Mouse (Mus musculus) common myeloid progenitor, adult 5-6 weeks (primary cell): Measurements from ENCODE around the gene Tmtc4. TPM values are rescaled to one million over a fixed set of nuclear protein-coding genes. Genes with fewer than 3 reads are reported as not detected.

Experiments
- ATAC-seq: replicated peaks from 2 replicates; pipeline ENCODE4 v1.8.0; 2016; ENCODE audit warnings: low read depth, mild to moderate bottlenecking, moderate TSS enrichment, inconsistent platforms; ENCODE audit not compliant: poor library complexity, severe bottlenecking
- total RNA-seq: library from RNA; stranded (forward); fragments of 200-1000, 187-1606 nt; gene quantifications from 2 replicates; pipeline ENCODE4 v1.2.3, GENCODE M21; 2017

The Tmtc4 gene
- total RNA-seq = 4.4 and 13.6 TPM in 2 replicates

GRCm38 (mm10) chr14:122983226-122984215, at the start of gene Tmtc4:
Gene Tmtc4 (minus strand): TSS chr14:122984035.
- peak; percentile 94 for ATAC-seq

DNA sequence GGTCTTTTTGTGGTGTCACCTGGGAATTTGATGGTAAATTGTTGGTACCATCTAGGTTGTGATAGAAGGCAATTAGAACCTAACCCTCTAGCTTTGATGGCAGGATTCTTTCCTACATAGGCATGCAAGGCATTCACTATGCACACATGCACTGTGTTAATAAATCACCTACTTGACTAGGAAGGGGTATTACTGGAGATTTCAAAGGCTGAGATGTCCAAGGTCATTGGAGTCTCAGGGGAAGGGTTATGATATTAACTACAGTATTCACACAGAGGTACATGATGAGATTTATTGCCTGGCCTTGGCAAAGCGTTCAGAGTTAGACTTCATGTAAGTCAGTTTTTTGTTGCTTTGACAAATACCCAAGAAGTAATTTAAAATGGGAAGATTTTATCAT, 48.6 kb upstream of the Tmtc4 start:
- ATAC-seq = no peak

- ATAC-seq = no peak
These were observed 44.0 kb upstream of the Tmtc4 start for GRCm38 (mm10) chr14:123027876-123028275.

- ATAC-seq = no peak
These were observed 39.1 kb upstream of the Tmtc4 start for GRCm38 (mm10) chr14:123022981-123023380.

GRCm38 (mm10) chr14:123016310-123016709, 32.5 kb upstream of the Tmtc4 start:
- ATAC-seq = no peak

DNA sequence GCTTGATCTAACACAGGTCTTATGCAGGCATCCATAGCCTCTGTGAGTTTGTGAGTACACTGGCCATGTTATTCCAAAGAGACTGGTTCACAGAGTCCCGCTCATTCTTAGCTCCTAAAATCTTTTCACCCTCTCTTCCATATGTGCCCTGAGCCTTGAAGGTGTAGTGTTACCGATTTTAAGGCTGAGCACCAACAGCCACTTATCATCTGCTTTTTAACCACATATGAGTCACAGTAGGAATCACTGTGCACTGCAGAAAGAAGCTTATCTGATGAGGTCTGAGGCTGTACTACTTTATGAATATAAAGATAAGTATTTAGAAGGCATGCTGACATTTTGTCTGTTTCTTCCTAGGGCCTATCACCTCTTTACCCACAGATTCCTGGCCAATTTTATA, 31.9 kb upstream of the Tmtc4 start:
- ATAC-seq = no peak

DNA sequence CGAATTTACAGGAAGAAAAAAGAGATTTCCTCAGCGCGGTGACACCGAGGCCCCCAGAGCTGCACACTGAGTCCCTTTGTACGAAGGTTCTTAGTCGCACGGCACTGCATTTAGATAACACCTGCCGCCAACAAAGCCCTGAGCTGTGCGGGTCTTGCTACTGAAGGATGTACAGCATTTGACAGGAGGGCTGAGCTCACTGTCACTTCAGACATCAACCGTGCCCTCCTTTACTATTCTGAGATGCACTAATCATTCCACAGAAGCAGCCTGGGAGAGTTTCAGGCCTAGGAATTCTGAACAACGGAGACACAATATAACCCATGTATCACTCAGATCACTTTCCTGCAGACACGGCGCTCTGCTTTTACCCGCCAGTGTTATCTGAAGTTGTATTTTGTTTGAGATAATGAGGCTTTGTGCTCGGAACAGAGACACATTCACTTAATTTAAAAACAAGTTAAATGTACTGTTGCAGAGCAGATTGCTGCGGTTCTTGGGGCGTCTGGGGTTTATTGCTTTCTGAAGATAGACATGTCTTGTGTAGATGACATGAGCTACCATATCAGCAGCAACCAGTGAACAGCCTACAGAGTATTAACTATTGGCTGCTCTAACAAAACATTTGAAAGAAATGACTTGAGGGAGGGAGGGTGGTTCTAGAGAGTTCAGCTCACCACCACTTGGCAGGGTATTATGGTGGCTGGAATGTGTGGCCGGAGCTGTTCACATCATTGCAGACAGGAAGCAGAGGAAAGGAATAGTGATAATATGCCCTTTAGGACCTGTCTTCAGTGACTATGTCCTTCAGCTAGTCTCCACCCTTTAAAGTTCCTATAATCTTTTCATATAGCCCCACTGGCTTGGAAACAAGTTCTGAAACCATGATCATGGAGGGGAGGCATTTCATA, 25.5 kb upstream of the Tmtc4 start:
- ATAC-seq = no peak

DNA sequence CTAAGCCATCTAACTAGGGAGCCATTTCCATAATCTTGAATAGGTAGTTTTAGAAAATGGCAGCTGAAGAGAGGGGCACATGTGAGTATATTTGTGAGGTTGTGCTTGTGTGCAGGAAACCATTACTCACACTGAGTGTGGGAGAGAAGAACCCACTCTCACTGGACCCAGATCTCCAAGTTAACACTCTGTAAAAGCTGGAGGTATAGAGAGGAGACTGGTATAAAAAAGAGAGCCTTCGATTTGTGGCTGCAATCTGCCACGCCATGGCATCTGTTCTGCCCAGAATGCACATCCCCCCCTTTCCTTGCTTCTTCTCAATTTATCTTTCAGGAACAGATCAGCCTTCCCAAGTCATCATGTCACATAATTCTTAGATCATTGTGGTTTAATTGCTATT, 24.8 kb upstream of the Tmtc4 start:
- ATAC-seq = no peak

GRCm38 (mm10) chr14:123003715-123004114, 19.9 kb upstream of the Tmtc4 start:
- ATAC-seq = no peak

- ATAC-seq = no peak
These were observed 17.6 kb upstream of the Tmtc4 start for GRCm38 (mm10) chr14:123001391-123001790.

GRCm38 (mm10) chr14:122997465-122997864, 13.6 kb upstream of the Tmtc4 start:
- no peak for ATAC-seq

DNA sequence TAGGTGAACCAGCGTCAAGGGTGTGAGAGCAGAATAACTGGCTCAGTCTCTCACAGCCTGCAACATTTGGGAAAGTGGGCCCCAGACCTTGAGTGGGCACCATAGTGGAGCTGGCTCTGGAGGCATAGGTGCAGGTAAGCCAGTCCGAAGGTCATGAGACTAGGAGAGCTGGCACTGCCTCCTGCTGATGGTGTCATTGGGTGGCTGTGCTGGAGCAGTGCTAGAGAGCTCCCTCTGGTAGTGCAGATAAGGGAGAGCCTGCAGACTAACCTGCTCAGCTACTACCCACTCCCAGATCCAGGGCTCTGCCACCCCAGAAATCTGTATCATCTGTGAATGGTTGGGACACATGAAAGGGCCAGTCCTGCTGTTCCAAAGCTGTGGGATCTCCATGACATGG, 10.1 kb upstream of the Tmtc4 start:
- ATAC-seq = no peak

- ATAC-seq = no peak
These were observed 9.1 kb upstream of the Tmtc4 start for GRCm38 (mm10) chr14:122992937-122993336.

- ATAC-seq = no peak
These were observed 6.8 kb upstream of the Tmtc4 start for GRCm38 (mm10) chr14:122990521-122991052.

- peak; percentile 8; the same call in 1 of the 2 replicates for ATAC-seq
These were observed 2.6 kb upstream of the Tmtc4 start for GRCm38 (mm10) chr14:122986404-122986803.

- ATAC-seq = peak; percentile 30
These were observed 1.1 kb downstream of the Tmtc4 start for GRCm38 (mm10) chr14:122982571-122983225.

GRCm38 (mm10) chr14:122981831-122982485, 1.9 kb downstream of the Tmtc4 start:
- no peak for ATAC-seq

DNA sequence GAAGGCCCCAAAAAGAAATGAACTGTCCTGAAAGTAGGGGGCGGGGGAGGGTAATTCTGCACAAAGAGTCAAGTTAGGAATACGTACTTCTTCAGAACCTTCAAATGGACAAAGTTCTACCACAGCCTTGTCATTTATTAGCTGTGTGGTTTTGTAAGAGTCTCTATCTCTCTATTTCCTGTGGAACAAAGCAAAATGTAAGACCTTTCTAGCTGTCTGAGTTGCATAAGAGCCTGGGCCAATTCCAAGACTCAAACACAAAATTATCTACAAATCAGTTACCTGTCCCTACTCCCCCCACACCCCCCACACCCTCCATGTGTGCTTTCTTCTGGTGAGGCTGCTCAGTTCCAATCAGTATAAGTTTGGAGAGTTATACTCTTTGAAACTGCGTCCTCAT, 5.0 kb downstream of the Tmtc4 start:
- no peak for ATAC-seq

- no peak for ATAC-seq
These were observed 6.1 kb downstream of the Tmtc4 start for GRCm38 (mm10) chr14:122977797-122978140.
